Mouse (Mus musculus): ENCODE measurements around the gene Ring1. TPM values are rescaled to one million over a fixed set of nuclear protein-coding genes. Genes with fewer than 3 reads are reported as not detected.
"Not testable (repeated sequence)": the region's sequence is repeated elsewhere in the genome, so short reads cannot be mapped to it uniquely, and the experiment has no call there.

The Ring1 gene
- total RNA-seq, 2 experiments from 2014 or later: 2.0 to 9.2 TPM

GRCm38 (mm10) chr17:34029150-34029889, 4.8 kb upstream of the Ring1 start:
- no peak for ATAC-seq (replicated peaks; ENCODE audit: low FRiP score, poor library complexity, severe bottlenecking)

GRCm38 (mm10) chr17:34028501-34029149, 4.1 kb upstream of the Ring1 start:
- no peak for ATAC-seq (replicated peaks; ENCODE audit: low FRiP score, poor library complexity, severe bottlenecking)

- ATAC-seq (replicated peaks; ENCODE audit: low FRiP score, poor library complexity, severe bottlenecking): peak; percentile 71
These were observed 3.3 kb upstream of the Ring1 start, which contains the start of gene H2-Ke6 for GRCm38 (mm10) chr17:34027656-34028223. Gene H2-Ke6, minus strand, starts transcription at chr17:34028060.

GRCm38 (mm10) chr17:34026917-34027655, 2.6 kb upstream of the Ring1 start:
- no peak for ATAC-seq (replicated peaks; ENCODE audit: low FRiP score, poor library complexity, severe bottlenecking)

- no peak for ATAC-seq (replicated peaks; ENCODE audit: low FRiP score, poor library complexity, severe bottlenecking)
These were observed 1.7 kb upstream of the Ring1 start for GRCm38 (mm10) chr17:34026221-34026620.

- no peak for ATAC-seq (replicated peaks; ENCODE audit: low FRiP score, poor library complexity, severe bottlenecking)
These were observed 1.3 kb upstream of the Ring1 start for GRCm38 (mm10) chr17:34025756-34026151.

- ATAC-seq (replicated peaks; ENCODE audit: low FRiP score, poor library complexity, severe bottlenecking): no peak
These were observed 628 bp upstream of the Ring1 start for GRCm38 (mm10) chr17:34024861-34025755.

- ATAC-seq (replicated peaks; ENCODE audit: low FRiP score, poor library complexity, severe bottlenecking): no peak
These were observed 802 bp downstream of the Ring1 start for GRCm38 (mm10) chr17:34023678-34024077.

- ATAC-seq (replicated peaks; ENCODE audit: low FRiP score, poor library complexity, severe bottlenecking): no peak
These were observed 1.5 kb downstream of the Ring1 start for GRCm38 (mm10) chr17:34022987-34023386.

- ATAC-seq (replicated peaks; ENCODE audit: low FRiP score, poor library complexity, severe bottlenecking): no peak
These were observed 2.1 kb downstream of the Ring1 start for GRCm38 (mm10) chr17:34022414-34022783.

GRCm38 (mm10) chr17:34021539-34022413, 2.7 kb downstream of the Ring1 start:
- no peak for ATAC-seq (replicated peaks; ENCODE audit: low FRiP score, poor library complexity, severe bottlenecking)

- no peak for ATAC-seq (replicated peaks; ENCODE audit: low FRiP score, poor library complexity, severe bottlenecking)
These were observed 11.0 kb downstream of the Ring1 start for GRCm38 (mm10) chr17:34013436-34013835.

- no peak for ATAC-seq (replicated peaks; ENCODE audit: low FRiP score, poor library complexity, severe bottlenecking)
These were observed 14.3 kb downstream of the Ring1 start for GRCm38 (mm10) chr17:34010156-34010555.

- ATAC-seq (replicated peaks; ENCODE audit: low FRiP score, poor library complexity, severe bottlenecking): no peak
These were observed 17.9 kb downstream of the Ring1 start for GRCm38 (mm10) chr17:34006570-34006969.

GRCm38 (mm10) chr17:34003426-34003825, 21.1 kb downstream of the Ring1 start:
- ATAC-seq (replicated peaks; ENCODE audit: low FRiP score, poor library complexity, severe bottlenecking): no peak

- not testable (repeated sequence) for ATAC-seq (replicated peaks; ENCODE audit: low FRiP score, poor library complexity, severe bottlenecking)
These were observed 23.7 kb downstream of the Ring1 start for GRCm38 (mm10) chr17:34000796-34001195.

- peak; percentile 93 for ATAC-seq (replicated peaks; ENCODE audit: low FRiP score, poor library complexity, severe bottlenecking)
These were observed 24.3 kb downstream of the Ring1 start, which contains the start of gene H2-K1 for GRCm38 (mm10) chr17:34000150-34000537. Gene H2-K1, minus strand, starts transcription at chr17:34000347.
